Mouse (Mus musculus) CH12.LX (cell line): ENCODE data around the gene Sptbn1. TPM values are rescaled to one million over a fixed set of nuclear protein-coding genes. Genes with fewer than 3 reads are reported as not detected.

Experiments used
- DNase-seq: peaks from one replicate; pipeline ENCODE4 v3.0.0-alpha.2; 2013; ENCODE audit errors: extremely low read depth
- H3K27ac ChIP-seq: 2 replicates; pipeline ENCODE4 v1.5.1; 2012; ENCODE audit warnings: low read depth, mild to moderate bottlenecking, control low read depth, moderate library complexity; ENCODE audit not compliant: insufficient read depth
- H3K27me3 ChIP-seq: replicated peaks from 2 replicates; pipeline ENCODE3; 2012; ENCODE audit warnings: inconsistent platforms
- H3K36me3 ChIP-seq, 2 experiments: replicated peaks in 1 of 2; 2 replicates each; pipeline versions ENCODE3 to v1.6.1; 2012; ENCODE audit warnings: inconsistent platforms in 1 of 2, low read length in 1 of 2, mild to moderate bottlenecking in 1 of 2, mixed read lengths in 1 of 2, moderate library complexity in 1 of 2; ENCODE audit not compliant: control insufficient read depth in 1 of 2, insufficient read depth in 1 of 2
- H3K4me1 ChIP-seq, 2 experiments: 2 replicates each; pipeline ENCODE4 v1.6.1; 2012; ENCODE audit warnings: inconsistent platforms in 1 of 2, moderate library complexity in 1 of 2; ENCODE audit not compliant: insufficient read depth in 2 of 2, control insufficient read depth in 1 of 2
- H3K4me2 ChIP-seq: 2 replicates; pipeline ENCODE4 v1.6.1; 2012; ENCODE audit warnings: low read depth, mild to moderate bottlenecking, control low read depth; ENCODE audit not compliant: poor library complexity, insufficient read depth, severe bottlenecking
- H3K4me3 ChIP-seq, 3 experiments: fragments of 150-350 bp in 1 of 3; sonication (generic) in 1 of 3; replicated peaks in 1 of 3; 2 replicates each; pipeline versions ENCODE3 to v1.5.1; 2011 to 2012; ENCODE audit warnings: low read depth in 2 of 3, low read length in 2 of 3, mild to moderate bottlenecking in 2 of 3, moderate library complexity in 2 of 3, control low read depth in 1 of 3, improper control_type of control experiment in 1 of 3, inconsistent platforms in 1 of 3, mixed read lengths in 1 of 3; ENCODE audit not compliant: poor library complexity in 1 of 3
- H3K79me2 ChIP-seq: replicated peaks from 2 replicates; pipeline ENCODE4 v1.6.1; 2012; ENCODE audit warnings: mild to moderate bottlenecking, moderate library complexity; ENCODE audit not compliant: control insufficient read depth, poor library complexity, insufficient read depth, severe bottlenecking; ENCODE audit errors: extremely low read depth
- H3K9ac ChIP-seq: 2 replicates; pipeline ENCODE4 v1.6.1; 2012; ENCODE audit warnings: low read depth, mild to moderate bottlenecking, control low read depth, moderate library complexity; ENCODE audit not compliant: insufficient read depth
- H3K9me3 ChIP-seq: replicated peaks from 2 replicates; pipeline ENCODE3; 2012; ENCODE audit warnings: low read length, inconsistent platforms, mixed read lengths
- BHLHE40 ChIP-seq: IDR thresholded peaks from 2 replicates; pipeline ENCODE4 v1.6.1; 2011; ENCODE audit warnings: mild to moderate bottlenecking, low read depth, low read length, improper control_type of control experiment
- CHD2 ChIP-seq: IDR thresholded peaks from 2 replicates; pipeline ENCODE4 v1.6.1; 2011; ENCODE audit warnings: low read length, improper control_type of control experiment
- E2F4 ChIP-seq: IDR thresholded peaks from 2 replicates; pipeline ENCODE4 v1.6.1; 2011; ENCODE audit warnings: low read depth, low read length, improper control_type of control experiment; ENCODE audit not compliant: insufficient replicate concordance
- HCFC1 ChIP-seq: IDR thresholded peaks from 2 replicates; pipeline ENCODE4 v1.6.1; 2012; ENCODE audit warnings: low read depth, mild to moderate bottlenecking, inconsistent platforms, low read length, improper control_type of control experiment
- IRF4 ChIP-seq: IDR thresholded peaks from 2 replicates; pipeline ENCODE4 v1.6.1; 2014; ENCODE audit warnings: low read depth, mild to moderate bottlenecking, inconsistent platforms, low read length, improper control_type of control experiment
- JUN ChIP-seq: IDR thresholded peaks from 2 replicates; pipeline ENCODE4 v1.6.1; 2011; ENCODE audit warnings: low read depth, mild to moderate bottlenecking, low read length, improper control_type of control experiment, moderate library complexity; ENCODE audit not compliant: insufficient read depth
- JUND ChIP-seq: conservative IDR thresholded peaks from 2 replicates; pipeline ENCODE4 v1.6.1; 2011; ENCODE audit warnings: low read depth, low read length, improper control_type of control experiment
- KAT2A ChIP-seq: IDR thresholded peaks from 2 replicates; pipeline ENCODE4 v1.6.1; 2012; ENCODE audit warnings: low read length, improper control_type of control experiment, inconsistent platforms; ENCODE audit not compliant: insufficient replicate concordance
- MAX ChIP-seq: IDR thresholded peaks from 2 replicates; pipeline ENCODE4 v1.6.1; 2011; ENCODE audit warnings: low read length, improper control_type of control experiment
- MAZ ChIP-seq: IDR thresholded peaks from 2 replicates; pipeline ENCODE4 v1.6.1; 2012; ENCODE audit warnings: low read depth, mild to moderate bottlenecking, inconsistent platforms, low read length, improper control_type of control experiment, moderate library complexity
- MEF2A ChIP-seq: IDR thresholded peaks from 2 replicates; pipeline ENCODE4 v1.6.1; 2014; ENCODE audit warnings: low read depth, mild to moderate bottlenecking, inconsistent platforms, low read length, improper control_type of control experiment, borderline replicate concordance
- MXI1 ChIP-seq: IDR thresholded peaks from 2 replicates; pipeline ENCODE4 v1.6.1; 2011; ENCODE audit warnings: mild to moderate bottlenecking, low read depth, low read length, improper control_type of control experiment
- NRF1 ChIP-seq: IDR thresholded peaks from 2 replicates; pipeline ENCODE4 v1.6.1; 2014; ENCODE audit warnings: low read depth, mild to moderate bottlenecking, inconsistent platforms, low read length, improper control_type of control experiment, moderate library complexity
- RAD21 ChIP-seq: IDR thresholded peaks from 2 replicates; pipeline ENCODE4 v1.6.1; 2011; ENCODE audit warnings: low read depth, mild to moderate bottlenecking, low read length, improper control_type of control experiment, moderate library complexity
- RCOR1 ChIP-seq: conservative IDR thresholded peaks from 2 replicates; pipeline ENCODE4 v1.6.1; 2012; ENCODE audit warnings: low read depth, mild to moderate bottlenecking, inconsistent platforms, low read length, improper control_type of control experiment
- SIN3A ChIP-seq: IDR thresholded peaks from 2 replicates; pipeline ENCODE4 v1.6.1; 2012; ENCODE audit warnings: low read length, improper control_type of control experiment, inconsistent platforms
- SMC3 ChIP-seq: IDR thresholded peaks from 2 replicates; pipeline ENCODE4 v1.6.1; 2011; ENCODE audit warnings: low read depth, low read length, improper control_type of control experiment
- TBP ChIP-seq: conservative IDR thresholded peaks from 2 replicates; pipeline ENCODE4 v1.6.1; 2011; ENCODE audit warnings: low read depth, low read length, improper control_type of control experiment
- TCF12 ChIP-seq: IDR thresholded peaks from 2 replicates; pipeline ENCODE4 v1.6.1; 2014; ENCODE audit warnings: low read depth, mild to moderate bottlenecking, inconsistent platforms, low read length, improper control_type of control experiment
- UBTF ChIP-seq: IDR thresholded peaks from 2 replicates; pipeline ENCODE4 v1.6.1; 2012; ENCODE audit warnings: low read depth, mild to moderate bottlenecking, inconsistent platforms, low read length, improper control_type of control experiment, moderate library complexity
- USF2 ChIP-seq: conservative IDR thresholded peaks from 2 replicates; pipeline ENCODE4 v1.6.1; 2011; ENCODE audit warnings: low read depth, low read length, improper control_type of control experiment
- ZC3H11A ChIP-seq: IDR thresholded peaks from 2 replicates; pipeline ENCODE4 v1.6.1; 2012; ENCODE audit warnings: low read depth, mild to moderate bottlenecking, inconsistent platforms, low read length, improper control_type of control experiment
- ZMIZ1 ChIP-seq: IDR thresholded peaks from 2 replicates; pipeline ENCODE4 v1.6.1; 2012; ENCODE audit warnings: low read depth, mild to moderate bottlenecking, inconsistent platforms, low read length, improper control_type of control experiment
- ZNF384 ChIP-seq: IDR thresholded peaks from 2 replicates; pipeline ENCODE4 v1.6.1; 2012; ENCODE audit warnings: low read depth, low read length, improper control_type of control experiment, inconsistent platforms
- dilution Hi-C: fragments of 300-500 bp; cut with MboI; formaldehyde crosslinking; loops from 2 replicates; pipeline ENCODE4 v1.14.3; 2020; ENCODE audit warnings: low sequenced_read_pairs; ENCODE audit not compliant: extremely low pct_unique_long_range_greater_than_20kb, extremely low pct_ligation_motif_present
- in situ Hi-C: fragments of 300-500 bp; cut with MboI; formaldehyde crosslinking; loops from 3 replicates; pipeline ENCODE4 v1.14.3; 2019; ENCODE audit warnings: low sequenced_read_pairs, low pct_ligation_motif_present, low pct_unique_long_range_greater_than_20kb, mixed read lengths
- polyA plus RNA-seq: library from polyadenylated mRNA; unstranded; fragments of >175 nt; gene quantifications from 2 replicates; pipeline ENCODE4 v1.2.1, GENCODE M21; 2012; ENCODE audit warnings: low read depth; ENCODE audit not compliant: insufficient read length
- total RNA-seq, 2 experiments: library from RNA; depleted of rRNA; stranded (reverse); fragments of 300-350 nt in 1 of 2; fragments of >200 nt in 1 of 2; gene quantifications; 2 replicates each; pipeline ENCODE4 v1.2.3; 2012 to 2014

The Sptbn1 gene
- total and polyA plus RNA-seq, 3 experiments: 38.2 to 54.7 (median 43.7) TPM

DNA sequence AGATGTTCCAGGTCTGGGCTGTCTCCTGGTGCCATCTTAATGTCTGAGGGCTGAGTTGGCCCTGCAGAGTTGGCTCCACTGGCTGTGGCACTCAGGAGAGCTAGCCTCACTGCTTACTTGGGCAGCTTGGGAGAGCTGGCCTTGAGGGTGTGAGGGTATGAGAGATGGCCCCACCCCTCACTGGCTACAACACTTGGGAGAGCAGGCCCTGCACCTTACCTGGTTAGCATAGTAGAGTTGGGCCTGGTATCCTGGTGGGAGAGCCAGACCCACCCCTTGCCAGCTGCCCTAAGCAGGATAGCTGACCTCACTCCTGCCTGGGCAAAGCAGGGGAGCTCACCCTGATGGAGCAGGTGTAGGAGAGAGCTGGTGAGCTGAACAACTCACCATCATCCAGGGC, 32.3 kb downstream of the Sptbn1 start:
- H3K4me2 ChIP-seq: no peak overlapping the region
- H3K27me3 ChIP-seq: no peaks in the 10 kb centered on the region
- no peaks in the 10 kb centered on the region for H3K4me1 ChIP-seq
- no peak overlapping the region for H3K9ac ChIP-seq
- no peaks in the 10 kb centered on the region for H3K9me3 ChIP-seq
- in situ Hi-C loops (loop anchor here (25.0 kb wide), 1 partner anchor 552 kb away; no protein-coding TSS in a partner anchor), dilution Hi-C loops (no loop called here)
- H3K4me3 ChIP-seq: no peak overlapping the region
- no peak for DNase-seq
- H3K79me2 ChIP-seq: no peaks in the 10 kb centered on the region
- peaks cover 0 to 2% of the 10 kb centered on the region in 2 experiments for H3K36me3 ChIP-seq
- H3K27ac ChIP-seq: no peak overlapping the region
- TF ChIP-seq ZNF384 (no peak), NRF1 (no peak), SIN3A (no peak), UBTF (no peak), JUND (no peak), ZMIZ1 (no peak), MAZ (no peak), MAX (no peak), HCFC1 (no peak), E2F4 (no peak), KAT2A (no peak), RAD21 (no peak), JUN (no peak), CHD2 (no peak), BHLHE40 (no peak), IRF4 (no peak), ZC3H11A (no peak), USF2 (no peak), TCF12 (no peak)

DNA sequence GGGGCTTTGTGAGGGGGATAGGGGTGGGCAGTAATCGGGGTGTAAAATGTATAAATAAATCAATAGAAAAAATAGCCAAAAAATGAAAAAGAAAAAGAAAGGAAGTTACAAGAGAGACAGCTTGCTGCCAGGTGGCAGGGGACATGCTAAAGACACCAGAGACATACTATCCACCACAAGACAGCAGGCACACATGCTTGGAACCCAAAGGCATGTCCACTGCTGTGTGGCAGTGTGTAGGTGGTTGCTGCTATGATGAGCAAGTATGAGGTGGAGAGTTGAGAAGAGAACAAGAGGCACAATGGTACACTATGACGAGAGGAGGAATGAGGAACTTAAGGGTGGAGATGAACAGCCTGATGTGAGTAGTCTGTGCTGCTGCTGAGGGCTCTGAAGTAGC, 32.8 kb downstream of the Sptbn1 start:
- no peak overlapping the region for H3K27ac ChIP-seq
- H3K27me3 ChIP-seq: no peaks in the 10 kb centered on the region
- no peaks in the 10 kb centered on the region for H3K79me2 ChIP-seq
- TF ChIP-seq TBP (no peak), NRF1 (no peak), ZC3H11A (no peak), TCF12 (no peak), ZMIZ1 (no peak), RCOR1 (no peak), IRF4 (no peak), MEF2A (no peak), MXI1 (no peak), UBTF (no peak), SMC3 (no peak), JUND (no peak)
- TF ChIP-seq, all 38 proteins: peak for 0
- DNase-seq: no peak
- Histone ChIP-seq H3K36me3 (peaks cover 0 to 2% of the 10 kb centered on the region in 2 experiments), H3K9me3 (no peaks in the 10 kb centered on the region), H3K9ac (no peak overlapping the region), H3K4me2 (no peak overlapping the region), H3K4me1 (no peaks in the 10 kb centered on the region), H3K4me3 (no peak overlapping the region)
- dilution Hi-C loops (no loop called here), in situ Hi-C loops (loop anchor here (25.0 kb wide), 1 partner anchor 552 kb away; no protein-coding TSS in a partner anchor)
